Mouse (Mus musculus) liver, embryonic 11.5 days (tissue): ENCODE measurements around the gene Basp1. TPM values are rescaled to one million over a fixed set of nuclear protein-coding genes. Genes with fewer than 3 reads are reported as not detected.

ENCODE experiments used
- ATAC-seq: fragments of 200-750 bp; cut with Nextera tagmentation; replicated peaks from 2 replicates; pipeline ENCODE4 v1.8.0; 2017; ENCODE audit warnings: moderate number of reproducible peaks, mild to moderate bottlenecking, moderate TSS enrichment, moderate library complexity; ENCODE audit not compliant: low FRiP score
- DNase-seq: peaks from one replicate; pipeline ENCODE4 v3.0.0-alpha.2; 2017; ENCODE audit warnings: low spot score
- H3K27ac ChIP-seq: fragments of 300-500 bp; sonication (generic); 2 replicates; pipeline ENCODE4 v1.5.1; 2014; ENCODE audit warnings: mild to moderate bottlenecking, low read depth, low read length, control low read depth
- H3K27me3 ChIP-seq: fragments of 300-500 bp; sonication (generic); replicated peaks from 2 replicates; pipeline ENCODE4 v1.6.1; 2014; ENCODE audit warnings: low read length, mixed read lengths; ENCODE audit not compliant: control insufficient read depth, insufficient read depth
- H3K36me3 ChIP-seq: fragments of 300-500 bp; sonication (generic); 2 replicates; pipeline ENCODE4 v1.6.1; 2014; ENCODE audit warnings: mild to moderate bottlenecking, low read length, moderate library complexity, mixed read lengths; ENCODE audit not compliant: control insufficient read depth, insufficient read depth
- H3K4me1 ChIP-seq: fragments of 300-500 bp; sonication (generic); replicated peaks from 2 replicates; pipeline ENCODE4 v1.6.1; 2014; ENCODE audit warnings: low read length, mixed read lengths; ENCODE audit not compliant: control insufficient read depth, insufficient read depth
- H3K4me2 ChIP-seq: fragments of 300-500 bp; sonication (generic); 2 replicates; pipeline ENCODE4 v1.6.1; 2014; ENCODE audit warnings: mild to moderate bottlenecking, control low read depth, moderate library complexity
- H3K4me3 ChIP-seq: fragments of 300-500 bp; sonication (generic); 2 replicates; pipeline ENCODE4 v1.5.1; 2014; ENCODE audit warnings: low read depth, low read length, control low read depth
- H3K9ac ChIP-seq: fragments of 300-500 bp; sonication (generic); 2 replicates; pipeline ENCODE4 v1.6.1; 2014; ENCODE audit warnings: low read depth, low read length, control low read depth
- H3K9me3 ChIP-seq: fragments of 300-500 bp; sonication (generic); 2 replicates; pipeline ENCODE4 v1.6.1; 2016; ENCODE audit warnings: low read length, inconsistent platforms, mixed read lengths; ENCODE audit not compliant: control insufficient read depth
- WGBS: fragments of 180-500 bp; shearing (Covaris S2); extraction: QIAGEN DNeasy Blood & Tissue Kit; methylation state at CpG from one replicate; pipeline ENCODE4 v1.1.7; 2014; 5-methylcytosine and 5-hydroxymethylcytosine counted together
- polyA plus RNA-seq: library from polyadenylated mRNA; unstranded; fragments of >200 nt; fragmentation: Nextera tagmentation; extraction: Ambion mirVana; gene quantifications from 2 replicates; pipeline ENCODE4 v1.2.1, GENCODE M21; 2014

Basp1 gene
- polyA plus RNA-seq, 1 experiment from 2014 or later = 12.8 TPM

DNA sequence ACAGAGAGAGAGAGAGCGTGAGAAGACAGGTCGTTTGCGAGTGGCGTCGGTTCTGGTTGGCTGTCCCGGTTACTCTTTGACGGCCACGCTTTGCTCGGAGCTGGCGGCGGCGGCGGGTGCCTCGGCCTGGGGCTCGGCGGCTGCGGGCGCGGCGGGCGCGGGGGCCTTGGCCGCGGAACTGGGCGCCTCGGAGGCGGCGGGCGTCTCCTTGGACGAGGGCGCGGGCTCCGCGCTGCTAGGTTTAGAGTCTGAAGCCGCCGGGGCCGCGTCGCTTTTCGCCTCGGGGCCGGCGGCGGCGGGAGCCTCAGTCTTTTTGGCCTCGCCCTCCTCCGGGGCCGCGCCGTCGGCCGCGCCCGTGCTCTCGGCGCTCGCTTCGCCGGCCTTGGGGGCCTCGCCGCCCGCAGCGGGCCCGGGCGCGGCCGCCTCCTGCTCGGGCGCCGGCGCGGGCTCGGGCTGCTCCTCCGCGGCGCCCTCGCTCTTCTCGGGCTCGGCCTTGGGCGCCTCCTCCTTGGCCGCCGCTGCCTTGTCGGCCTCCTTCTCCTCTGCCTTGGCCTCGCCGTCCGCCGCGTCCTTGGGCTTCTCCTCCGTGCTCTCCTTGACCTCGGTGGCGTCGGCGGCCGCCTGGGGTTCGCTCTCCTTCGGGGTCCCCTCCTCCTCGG is 49.3 kb downstream of the Basp1 start:
- Histone ChIP-seq H3K9ac (peak overlapping the region; percentile 48; the same call in 1 of the 2 replicates), H3K36me3 (no peaks in the 10 kb centered on the region), H3K27ac (no peak overlapping the region), H3K9me3 (no peaks in the 10 kb centered on the region), H3K4me3 (peak overlapping the region; percentile 44), H3K27me3 (peaks cover 20% of the 10 kb centered on the region), H3K4me1 (no peaks in the 10 kb centered on the region), H3K4me2 (peak overlapping the region; percentile 71)
- 13% methylated on average over 64 of the region's 97 CpGs for WGBS
- ATAC-seq = 0 out of 2 replicates have a peak, but pooled peaks have one; percentile 23
- peak; percentile 36 for DNase-seq

DNA sequence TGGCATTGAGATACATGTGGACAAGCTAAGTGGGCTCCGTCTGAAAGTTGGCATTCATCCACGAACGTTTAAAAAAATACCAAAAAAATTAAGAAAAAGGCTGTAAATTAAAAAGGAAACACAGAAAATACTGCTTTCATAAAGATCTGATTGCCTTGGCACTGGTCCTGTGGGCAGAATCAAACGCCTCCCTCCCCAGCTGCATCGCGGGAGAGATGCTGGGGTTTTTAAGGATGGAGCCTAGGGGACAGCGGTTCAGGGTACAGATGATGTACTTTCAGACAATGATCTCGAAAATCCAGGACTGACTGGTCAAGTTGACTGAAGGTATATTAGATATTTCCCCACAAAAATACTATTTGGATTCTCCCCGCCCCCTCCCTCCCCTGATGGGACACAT is 49.9 kb downstream of the Basp1 start:
- peaks cover 20% of the 10 kb centered on the region for H3K27me3 ChIP-seq
- H3K27ac ChIP-seq = no peak overlapping the region
- no peak overlapping the region for H3K4me3 ChIP-seq
- H3K4me2 ChIP-seq = no peak overlapping the region
- H3K9ac ChIP-seq = no peak overlapping the region
- H3K4me1 ChIP-seq = no peaks in the 10 kb centered on the region
- DNase-seq = no peak
- WGBS = 85% methylated on average over 9 of the region's 9 CpGs
- no peaks in the 10 kb centered on the region for H3K9me3 ChIP-seq
- ATAC-seq = no peak
- no peaks in the 10 kb centered on the region for H3K36me3 ChIP-seq

DNA sequence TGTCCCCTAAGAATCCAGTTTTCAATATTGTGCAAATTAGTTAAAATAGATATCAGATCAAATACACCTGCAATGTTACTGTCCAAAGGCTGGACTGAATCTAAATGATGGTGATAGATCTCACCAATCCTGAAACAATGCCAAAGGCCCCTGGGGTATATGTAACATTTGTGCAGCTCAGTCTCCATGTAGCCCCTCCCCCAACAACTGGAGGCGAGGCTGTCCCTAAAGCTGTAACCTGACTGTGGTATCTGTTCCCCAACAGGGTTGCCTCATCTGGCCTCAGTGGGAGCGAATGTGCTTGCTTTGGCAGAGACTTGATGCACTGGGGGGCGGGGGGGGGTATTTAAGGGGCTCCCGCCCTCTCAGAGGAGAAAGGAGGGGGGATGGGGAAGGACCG is 52.7 kb downstream of the Basp1 start:
- Histone ChIP-seq H3K4me1 (no peaks in the 10 kb centered on the region), H3K4me3 (no peak overlapping the region), H3K9me3 (no peaks in the 10 kb centered on the region), H3K27ac (no peak overlapping the region), H3K27me3 (peaks cover 20% of the 10 kb centered on the region), H3K36me3 (no peaks in the 10 kb centered on the region), H3K9ac (no peak overlapping the region), H3K4me2 (no peak overlapping the region)
- WGBS = 48% methylated on average over 5 of the region's 5 CpGs
- DNase-seq = no peak
- no peak for ATAC-seq

DNA sequence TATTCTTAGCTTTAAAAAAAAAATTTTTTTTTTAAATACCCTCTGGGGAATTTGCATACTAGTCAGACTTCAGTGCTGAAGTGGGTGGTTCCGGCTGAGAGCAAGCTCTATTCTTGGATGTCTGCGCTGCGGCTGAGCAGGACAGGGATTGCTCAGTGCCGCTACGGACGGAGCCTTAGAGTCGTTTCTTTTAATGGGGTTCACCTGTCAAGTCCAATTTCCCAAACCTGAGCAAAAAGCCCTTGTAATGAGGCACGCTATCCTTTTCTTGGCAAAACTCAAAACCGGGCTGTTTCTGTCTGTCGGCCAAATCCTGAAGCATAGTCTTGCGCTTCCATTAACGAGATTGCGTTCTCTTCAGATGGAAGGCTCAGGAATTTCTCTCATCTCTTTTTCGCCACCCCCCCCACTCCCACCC is 54.9 kb downstream of the Basp1 start:
- Histone ChIP-seq H3K27me3 (peaks cover 3% of the 10 kb centered on the region), H3K4me1 (no peaks in the 10 kb centered on the region), H3K9me3 (no peaks in the 10 kb centered on the region), H3K9ac (no peak overlapping the region), H3K4me2 (no peak overlapping the region), H3K4me3 (no peak overlapping the region), H3K27ac (no peak overlapping the region), H3K36me3 (no peaks in the 10 kb centered on the region)
- no peak for ATAC-seq
- WGBS = 67% methylated on average over 14 of the region's 14 CpGs
- DNase-seq = no peak

DNA sequence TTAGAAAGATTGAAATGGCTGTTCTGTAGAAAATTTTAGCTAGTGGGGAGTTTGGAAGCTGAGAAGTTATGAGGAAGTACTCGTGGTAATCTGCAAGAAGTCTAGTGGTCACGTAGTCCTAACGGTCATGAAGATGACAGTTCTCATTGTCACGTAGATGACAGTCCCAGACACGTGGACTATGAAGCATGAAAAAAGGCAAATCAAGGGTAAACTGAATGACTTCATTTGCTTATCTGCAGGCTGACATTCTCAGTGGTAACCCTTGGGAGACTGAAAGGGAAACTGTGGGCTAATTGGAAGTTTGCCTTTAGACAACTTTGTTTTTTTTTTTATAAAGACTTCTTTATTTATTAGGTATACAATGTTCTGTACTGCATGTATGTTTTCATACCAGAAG is 58.2 kb downstream of the Basp1 start:
- Histone ChIP-seq H3K27ac (no peak overlapping the region), H3K9me3 (no peaks in the 10 kb centered on the region), H3K27me3 (no peaks in the 10 kb centered on the region), H3K4me3 (no peak overlapping the region), H3K9ac (no peak overlapping the region), H3K4me2 (no peak overlapping the region), H3K36me3 (no peaks in the 10 kb centered on the region), H3K4me1 (no peaks in the 10 kb centered on the region)
- no peak for DNase-seq
- ATAC-seq = no peak
- WGBS = 39% methylated on average over 5 of the region's 5 CpGs

DNA sequence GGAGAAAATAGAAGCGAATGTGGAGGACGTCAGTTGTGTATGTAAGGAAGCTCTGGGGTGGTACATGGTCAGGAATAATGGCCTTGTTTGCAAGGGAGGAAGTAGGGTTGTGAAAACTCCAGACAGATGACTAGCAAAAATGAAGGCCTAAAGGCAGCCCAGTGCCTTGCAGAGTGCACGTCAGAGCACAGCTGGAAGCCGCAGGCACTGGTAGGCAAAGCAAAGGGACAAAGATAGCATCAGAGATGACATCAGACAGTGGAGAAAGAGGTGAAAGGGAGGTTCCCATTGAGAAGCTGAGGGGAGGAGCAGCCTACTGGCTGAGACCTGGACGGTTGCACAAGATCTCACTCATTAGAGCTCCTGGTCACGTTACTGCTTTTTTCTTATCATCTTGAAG is 58.8 kb downstream of the Basp1 start:
- H3K36me3 ChIP-seq = no peaks in the 10 kb centered on the region
- no peak overlapping the region for H3K9ac ChIP-seq
- DNase-seq = no peak
- no peaks in the 10 kb centered on the region for H3K27me3 ChIP-seq
- WGBS = 45% methylated on average over 6 of the region's 6 CpGs
- H3K9me3 ChIP-seq = no peaks in the 10 kb centered on the region
- no peak overlapping the region for H3K4me3 ChIP-seq
- H3K4me1 ChIP-seq = no peaks in the 10 kb centered on the region
- no peak overlapping the region for H3K27ac ChIP-seq
- no peak overlapping the region for H3K4me2 ChIP-seq
- ATAC-seq = peak; percentile 39; the same call in 1 of the 2 replicates

DNA sequence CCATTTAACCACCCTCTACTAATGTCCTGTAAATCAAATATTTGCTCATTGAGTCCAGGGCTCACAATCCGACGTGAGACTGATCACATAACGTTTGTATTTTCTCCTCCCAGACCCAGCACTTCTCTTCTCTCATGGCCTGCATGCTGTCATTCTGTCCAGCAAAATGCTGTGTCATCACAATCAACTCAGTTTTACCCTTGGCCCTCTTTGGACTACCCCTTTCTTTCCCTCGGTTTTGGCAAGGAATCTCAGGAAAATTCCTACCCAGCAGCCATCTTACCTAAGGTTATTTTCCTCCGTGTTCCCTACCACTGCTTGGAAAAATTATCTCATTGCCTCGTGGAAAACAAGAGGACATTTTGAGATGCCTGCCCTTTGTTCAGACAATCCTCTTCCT is 60.1 kb downstream of the Basp1 start:
- WGBS = 63% methylated on average over 6 of the region's 6 CpGs
- no peak overlapping the region for H3K9ac ChIP-seq
- DNase-seq (no peak), ATAC-seq (no peak)
- no peaks in the 10 kb centered on the region for H3K36me3 ChIP-seq
- no peaks in the 10 kb centered on the region for H3K4me1 ChIP-seq
- H3K27ac ChIP-seq = no peak overlapping the region
- H3K27me3 ChIP-seq = no peaks in the 10 kb centered on the region
- H3K9me3 ChIP-seq = no peaks in the 10 kb centered on the region; the same call in 1 of the 2 replicates
- H3K4me3 ChIP-seq = no peak overlapping the region
- no peak overlapping the region for H3K4me2 ChIP-seq

DNA sequence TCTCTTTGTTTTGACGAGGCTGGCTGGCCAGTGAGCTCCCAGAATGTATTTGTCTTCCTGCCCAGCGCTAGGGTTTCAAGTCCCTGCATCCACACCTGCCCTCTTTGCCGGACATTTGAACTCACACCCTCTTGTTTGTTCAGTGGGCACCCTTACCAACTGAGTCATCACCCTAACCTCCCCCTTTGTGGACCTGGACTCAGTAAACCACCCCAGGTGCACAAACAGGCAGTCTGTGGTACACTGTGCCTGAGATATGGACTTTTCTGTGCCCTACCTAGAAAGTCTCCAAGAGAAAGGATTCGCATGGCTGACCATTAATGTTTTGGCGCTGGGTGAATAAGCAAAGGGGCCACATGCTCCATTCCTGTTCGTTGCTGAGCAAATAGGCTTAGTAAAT is 70.3 kb downstream of the Basp1 start:
- 67% methylated on average over 6 of the region's 6 CpGs for WGBS
- Histone ChIP-seq H3K4me2 (no peak overlapping the region), H3K36me3 (no peaks in the 10 kb centered on the region), H3K4me3 (no peak overlapping the region), H3K4me1 (no peaks in the 10 kb centered on the region), H3K27me3 (no peaks in the 10 kb centered on the region), H3K27ac (no peak overlapping the region), H3K9me3 (no peaks in the 10 kb centered on the region), H3K9ac (no peak overlapping the region)
- ATAC-seq (no peak), DNase-seq (no peak)

DNA sequence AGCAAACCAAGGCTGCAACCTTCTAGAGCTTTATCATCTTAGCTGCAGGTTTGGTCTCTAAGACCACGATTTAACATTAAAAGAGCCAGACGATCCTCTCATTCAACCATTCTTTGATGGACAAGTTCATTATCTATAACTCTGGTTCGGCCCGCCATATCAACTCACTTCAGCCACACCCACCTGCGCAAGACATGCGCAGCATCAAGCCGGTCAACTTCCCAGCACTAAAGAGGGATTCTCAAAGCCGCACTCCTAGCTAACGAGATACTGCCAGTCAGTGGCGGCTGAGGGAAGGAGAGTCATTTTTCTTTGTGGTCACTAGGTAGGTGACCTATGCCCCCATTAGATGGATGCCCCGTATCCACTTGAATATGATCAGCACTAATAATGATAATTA is 78.3 kb downstream of the Basp1 start:
- WGBS = 80% methylated on average over 11 of the region's 11 CpGs
- no peaks in the 10 kb centered on the region for H3K27me3 ChIP-seq
- H3K4me2 ChIP-seq = no peak overlapping the region
- no peak overlapping the region for H3K27ac ChIP-seq
- no peaks in the 10 kb centered on the region for H3K36me3 ChIP-seq
- no peaks in the 10 kb centered on the region for H3K4me1 ChIP-seq
- ATAC-seq = no peak
- no peak for DNase-seq
- no peak overlapping the region for H3K9ac ChIP-seq
- H3K4me3 ChIP-seq = no peak overlapping the region
- H3K9me3 ChIP-seq = no peaks in the 10 kb centered on the region
